Comparison of ENCODE assay signal across 1 mouse cellular context in genomic region chr17:56098711-56099572, GRCm38 (mm10).
A peak's percentile ranks its signal among the peaks of the same experiment; 100 is the strongest.
TF ChIP-seq lines count a peak whose summit lies in the region.

No protein-coding gene starts in this region.

TF ChIP-seq in MEL, 35 proteins besides CTCF, POLR2A, EP300 and RAD21:
- TF ChIP-seq SMC3 (IDR thresholded peaks at IDR 0.05; ENCODE audit: low read depth, low read length) (0 out of 2 replicates have a peak, but pooled peaks have one; percentile 9), E2F4 (IDR thresholded peaks at IDR 0.05; ENCODE audit: borderline replicate concordance, low read depth, low read length) (no peak)
